Mouse (Mus musculus) heart, embryonic 11.5 days (tissue): ENCODE data around the gene Trim11. TPM values are rescaled to one million over a fixed set of nuclear protein-coding genes. Genes with fewer than 3 reads are reported as not detected.

Experiments used
- ATAC-seq: fragments of 200-750 bp; cut with Nextera tagmentation; replicated peaks from 2 replicates; pipeline ENCODE4 v1.8.0; 2017; ENCODE audit warnings: moderate library complexity; ENCODE audit not compliant: insufficient number of reproducible peaks, low FRiP score, low TSS enrichment
- H3K27ac ChIP-seq: fragments of 300-500 bp; sonication (generic); 2 replicates; pipeline ENCODE4 v1.5.1; 2014; ENCODE audit warnings: mild to moderate bottlenecking, low read depth, low read length
- H3K27me3 ChIP-seq: fragments of 300-500 bp; sonication (generic); 2 replicates; pipeline ENCODE4 v1.6.1; 2014; ENCODE audit warnings: mild to moderate bottlenecking, low read length, mixed read lengths; ENCODE audit not compliant: control insufficient read depth, insufficient read depth
- H3K36me3 ChIP-seq: fragments of 300-500 bp; sonication (generic); 2 replicates; pipeline ENCODE4 v1.6.1; 2014; ENCODE audit warnings: mild to moderate bottlenecking, low read length, moderate library complexity, mixed read lengths; ENCODE audit not compliant: control insufficient read depth, insufficient read depth
- H3K4me1 ChIP-seq: fragments of 300-500 bp; sonication (generic); 2 replicates; pipeline ENCODE4 v1.6.1; 2014; ENCODE audit warnings: low read length; ENCODE audit not compliant: control insufficient read depth, insufficient read depth
- H3K4me2 ChIP-seq: fragments of 300-500 bp; sonication (generic); 2 replicates; pipeline ENCODE4 v1.6.1; 2014; ENCODE audit warnings: mild to moderate bottlenecking, moderate library complexity
- H3K4me3 ChIP-seq: fragments of 300-500 bp; sonication (generic); 2 replicates; pipeline ENCODE4 v1.5.1; 2014; ENCODE audit warnings: low read depth, low read length
- H3K9ac ChIP-seq: fragments of 300-500 bp; sonication (generic); 2 replicates; pipeline ENCODE4 v1.6.1; 2014; ENCODE audit warnings: mild to moderate bottlenecking, low read depth, low read length, moderate library complexity
- H3K9me3 ChIP-seq: fragments of 300-500 bp; sonication (generic); replicated peaks from 2 replicates; pipeline ENCODE4 v1.6.1; 2016; ENCODE audit warnings: low read length; ENCODE audit not compliant: control insufficient read depth
- WGBS: fragments of 180-500 bp; shearing (Covaris S2); extraction: QIAGEN DNeasy Blood & Tissue Kit; methylation state at CpG from one replicate; pipeline ENCODE4 v1.1.7; 2014; ENCODE audit not compliant: insufficient replicate concordance; 5-methylcytosine and 5-hydroxymethylcytosine counted together
- polyA plus RNA-seq: library from polyadenylated mRNA; unstranded; fragments of >200 nt; fragmentation: Nextera tagmentation; extraction: Ambion mirVana; gene quantifications from 2 replicates; pipeline ENCODE4 v1.2.1, GENCODE M21; 2014

The Trim11 gene
- polyA plus RNA-seq, 1 experiment from 2014 or later = 26.1 TPM

DNA sequence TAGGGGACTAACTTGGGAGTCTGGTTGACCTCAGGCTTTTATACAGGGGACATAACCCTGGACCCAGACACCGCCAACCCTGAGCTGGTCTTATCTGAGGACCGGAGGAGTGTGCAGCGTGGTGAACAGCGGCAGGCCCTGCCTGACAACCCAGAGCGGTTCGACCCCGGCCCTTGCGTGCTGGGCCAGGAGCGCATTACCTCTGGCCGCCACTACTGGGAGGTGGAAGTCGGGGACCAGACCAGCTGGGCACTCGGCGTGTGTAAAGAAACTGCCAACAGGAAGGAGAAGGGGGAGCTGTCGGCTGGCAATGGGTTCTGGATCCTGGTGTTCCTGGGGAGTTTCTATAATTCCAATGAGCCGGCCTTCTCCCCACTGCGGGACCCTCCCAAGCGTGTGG is 12.2 kb downstream of the Trim11 start:
- WGBS = 58% methylated on average over 17 of the region's 17 CpGs
- H3K4me2 ChIP-seq = no peak overlapping the region
- peak overlapping the region; percentile 54; the same call in 1 of the 2 replicates for H3K9ac ChIP-seq
- H3K4me1 ChIP-seq = peaks cover 77% of the 10 kb centered on the region
- peaks cover 12% of the 10 kb centered on the region for H3K36me3 ChIP-seq
- peak overlapping the region; percentile 81 for H3K27ac ChIP-seq
- no peaks in the 10 kb centered on the region for H3K9me3 ChIP-seq
- no peak overlapping the region for H3K4me3 ChIP-seq
- no peak for ATAC-seq
- peaks cover 6% of the 10 kb centered on the region; the same call in 1 of the 2 replicates for H3K27me3 ChIP-seq

- no peak overlapping the region; the same call in 1 of the 2 replicates for H3K9ac ChIP-seq
- H3K36me3 ChIP-seq = peaks cover 12% of the 10 kb centered on the region
- 0 out of 2 replicates have a peak overlapping the region, but pooled peaks have one; percentile 11 for H3K4me2 ChIP-seq
- WGBS = 38% methylated on average over 9 of the region's 9 CpGs
- H3K27me3 ChIP-seq = peaks cover 10% of the 10 kb centered on the region; the same call in 1 of the 2 replicates
- peak; percentile 56 for ATAC-seq
- H3K4me1 ChIP-seq = peaks cover 76% of the 10 kb centered on the region
- H3K9me3 ChIP-seq = no peaks in the 10 kb centered on the region
- peak overlapping the region; percentile 81 for H3K27ac ChIP-seq
- no peak overlapping the region for H3K4me3 ChIP-seq
These were observed 12.9 kb downstream of the Trim11 start for GRCm38 (mm10) chr11:58990794-58991193.

DNA sequence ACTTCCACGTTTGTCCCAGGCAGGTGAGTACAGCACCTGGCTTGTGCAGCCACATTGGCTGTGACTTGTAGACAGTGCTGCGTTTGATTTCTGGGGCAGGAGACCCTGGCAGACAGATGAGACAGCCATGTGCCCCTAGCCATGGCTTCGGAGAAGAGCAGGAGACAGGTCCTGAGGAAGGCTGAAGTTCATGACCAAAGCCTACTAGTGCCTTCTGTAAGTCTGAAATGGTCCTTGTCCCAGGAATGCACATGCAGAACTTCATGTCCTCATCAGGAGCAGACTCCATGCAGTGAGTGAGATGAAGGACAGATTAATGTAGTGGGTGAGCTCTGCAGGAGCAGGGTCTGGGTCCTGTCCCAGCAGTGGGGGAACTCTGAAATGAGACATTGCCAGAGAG is 14.0 kb downstream of the Trim11 start:
- H3K27me3 ChIP-seq = peaks cover 10% of the 10 kb centered on the region; the same call in 1 of the 2 replicates
- H3K9ac ChIP-seq = no peak overlapping the region
- H3K4me1 ChIP-seq = peaks cover 68% of the 10 kb centered on the region
- H3K27ac ChIP-seq = peak overlapping the region; percentile 47; the same call in 1 of the 2 replicates
- ATAC-seq = no peak
- 72% methylated on average over 3 of the region's 3 CpGs for WGBS
- no peak overlapping the region for H3K4me3 ChIP-seq
- H3K9me3 ChIP-seq = no peaks in the 10 kb centered on the region
- peaks cover 12% of the 10 kb centered on the region for H3K36me3 ChIP-seq
- no peak overlapping the region for H3K4me2 ChIP-seq

- Histone ChIP-seq H3K9me3 (no peaks in the 10 kb centered on the region), H3K4me1 (peaks cover 66% of the 10 kb centered on the region), H3K27me3 (peaks cover 10% of the 10 kb centered on the region; the same call in 1 of the 2 replicates), H3K36me3 (peaks cover 12% of the 10 kb centered on the region), H3K4me3 (no peak overlapping the region), H3K4me2 (no peak overlapping the region), H3K9ac (no peak overlapping the region), H3K27ac (no peak overlapping the region)
- WGBS = 51% methylated on average over 6 of the region's 6 CpGs
- no peak for ATAC-seq
These were observed 15.3 kb downstream of the Trim11 start for GRCm38 (mm10) chr11:58993091-58993670.

GRCm38 (mm10) chr11:58994337-58994826 is 16.5 kb downstream of the Trim11 start:
- H3K4me2 ChIP-seq = peak overlapping the region; percentile 68
- H3K9ac ChIP-seq = 0 out of 2 replicates have a peak overlapping the region, but pooled peaks have one; percentile 28
- H3K27me3 ChIP-seq = peaks cover 10% of the 10 kb centered on the region; the same call in 1 of the 2 replicates
- no peaks in the 10 kb centered on the region for H3K9me3 ChIP-seq
- peak; percentile 33; the same call in 1 of the 2 replicates for ATAC-seq
- peaks cover 3% of the 10 kb centered on the region; the same call in 1 of the 2 replicates for H3K36me3 ChIP-seq
- peaks cover 67% of the 10 kb centered on the region for H3K4me1 ChIP-seq
- peak overlapping the region; percentile 22; the same call in 1 of the 2 replicates for H3K27ac ChIP-seq
- WGBS = 3% methylated on average over 35 of the region's 35 CpGs
- peak overlapping the region; percentile 35 for H3K4me3 ChIP-seq

- no peaks in the 10 kb centered on the region for H3K9me3 ChIP-seq
- H3K4me3 ChIP-seq = no peak overlapping the region
- H3K27me3 ChIP-seq = peaks cover 10% of the 10 kb centered on the region; the same call in 1 of the 2 replicates
- no peaks in the 10 kb centered on the region for H3K36me3 ChIP-seq
- peak overlapping the region; percentile 68; the same call in 1 of the 2 replicates for H3K4me2 ChIP-seq
- peaks cover 66% of the 10 kb centered on the region for H3K4me1 ChIP-seq
- 83% methylated on average over 9 of the region's 9 CpGs for WGBS
- ATAC-seq = no peak
- H3K27ac ChIP-seq = no peak overlapping the region
- no peak overlapping the region for H3K9ac ChIP-seq
These were observed 17.3 kb downstream of the Trim11 start for GRCm38 (mm10) chr11:58995061-58995806.

GRCm38 (mm10) chr11:58995807-58996370 is 18.0 kb downstream of the Trim11 start:
- Histone ChIP-seq H3K27me3 (peaks cover 10% of the 10 kb centered on the region; the same call in 1 of the 2 replicates), H3K4me2 (peak overlapping the region; percentile 11; the same call in 1 of the 2 replicates), H3K36me3 (no peaks in the 10 kb centered on the region), H3K4me1 (peaks cover 64% of the 10 kb centered on the region), H3K27ac (no peak overlapping the region), H3K9me3 (no peaks in the 10 kb centered on the region), H3K4me3 (no peak overlapping the region), H3K9ac (0 out of 2 replicates have a peak overlapping the region, but pooled peaks have one; percentile 22)
- 39% methylated on average over 12 of the region's 12 CpGs for WGBS
- ATAC-seq = no peak

DNA sequence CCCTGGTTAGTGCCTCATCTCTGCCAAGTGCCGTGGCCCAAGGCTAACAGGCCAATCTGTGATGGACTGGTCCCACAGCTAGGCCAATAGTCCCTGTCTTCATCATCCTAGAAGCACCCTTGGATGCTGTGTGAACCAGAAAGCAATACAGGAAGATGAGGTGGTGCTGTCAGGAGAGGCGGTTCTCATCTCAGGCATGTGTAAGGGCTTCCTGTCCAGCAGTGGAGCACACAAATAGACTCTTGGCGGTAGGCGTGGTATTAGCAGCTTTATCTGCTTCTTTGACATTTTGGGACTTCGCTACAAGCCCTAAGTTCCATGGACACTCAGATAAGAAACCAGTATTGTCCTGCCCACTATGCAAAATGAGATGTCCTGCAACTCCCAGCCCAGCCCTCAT is 19.6 kb downstream of the Trim11 start:
- Histone ChIP-seq H3K36me3 (no peaks in the 10 kb centered on the region), H3K4me1 (peaks cover 72% of the 10 kb centered on the region), H3K27me3 (peaks cover 9% of the 10 kb centered on the region; the same call in 1 of the 2 replicates), H3K9ac (no peak overlapping the region), H3K4me3 (no peak overlapping the region), H3K4me2 (peak overlapping the region; percentile 54), H3K9me3 (no peaks in the 10 kb centered on the region), H3K27ac (no peak overlapping the region)
- WGBS = 51% methylated on average over 5 of the region's 5 CpGs
- no peak for ATAC-seq
